Mouse (Mus musculus): ENCODE results near the gene Retreg1. TPM values are rescaled to one million over a fixed set of nuclear protein-coding genes. Genes with fewer than 3 reads are reported as not detected.
A peak's percentile ranks its signal among the peaks of the same experiment; 100 is the strongest.

Retreg1 gene
- total RNA-seq, 1 experiment from 2014 or later, result 183 TPM

DNA sequence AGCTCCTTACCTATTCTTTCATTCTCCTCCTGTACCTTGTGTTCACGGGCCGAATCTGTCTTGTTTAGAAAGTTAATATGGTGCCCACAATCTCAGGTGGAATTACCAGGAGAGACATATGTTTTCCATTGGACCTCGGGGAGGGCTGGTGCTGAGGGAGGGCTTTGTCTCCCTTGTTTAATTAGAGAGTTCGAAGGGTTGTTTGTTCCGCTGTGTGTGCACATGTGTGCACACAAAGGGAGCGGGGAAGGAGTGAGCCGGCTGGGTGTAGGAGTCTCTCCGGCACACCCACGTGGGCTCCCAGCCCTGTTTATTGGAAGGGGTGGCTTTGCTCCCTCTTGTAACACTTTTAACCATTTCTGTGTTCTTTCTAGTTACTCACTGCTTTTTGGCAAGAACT lies 29.1 kb downstream of the Retreg1 start:
- ATAC-seq (ENCODE audit: extremely low read depth, insufficient number of reproducible peaks, low FRiP score, poor library complexity, severe bottlenecking), result no peak

DNA sequence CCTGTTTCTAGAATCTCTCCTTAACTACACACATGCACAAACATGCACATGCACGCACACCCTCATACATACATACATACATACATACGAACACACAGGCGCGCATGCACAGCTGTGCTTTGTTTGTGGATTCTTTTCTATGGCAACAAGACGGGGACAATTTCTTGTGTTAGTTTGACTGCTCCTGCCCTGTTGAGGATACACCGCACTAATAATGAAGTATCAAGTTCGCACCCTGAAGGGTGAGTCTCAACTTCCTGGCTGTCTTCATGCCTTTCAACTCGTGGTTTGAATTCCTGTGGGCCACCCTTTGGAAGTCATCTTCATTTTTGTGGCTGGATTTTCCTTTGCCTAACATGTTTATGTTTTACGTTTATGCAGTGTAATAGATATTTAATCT lies 29.7 kb downstream of the Retreg1 start:
- ATAC-seq (ENCODE audit: extremely low read depth, insufficient number of reproducible peaks, low FRiP score, poor library complexity, severe bottlenecking), result no peak

DNA sequence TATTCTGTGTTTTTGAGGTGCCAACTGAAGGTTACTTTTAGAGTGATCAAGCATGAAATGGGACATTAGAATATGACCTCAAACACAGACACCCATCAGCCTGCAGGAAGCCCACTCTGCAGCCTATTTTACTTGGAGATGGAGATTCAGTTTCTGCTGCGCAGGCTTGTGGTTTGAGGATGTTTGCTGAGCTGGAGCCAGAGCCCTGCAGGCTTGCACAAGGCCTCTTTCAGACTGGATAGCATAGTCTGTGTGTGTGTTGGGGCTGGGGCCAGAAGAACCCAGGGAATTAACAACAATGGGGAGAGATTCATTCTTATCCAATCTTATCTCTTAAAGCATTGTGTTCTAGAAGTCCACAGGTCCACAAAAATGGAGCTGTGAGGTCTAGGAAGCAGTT lies 30.6 kb downstream of the Retreg1 start:
- ATAC-seq (ENCODE audit: extremely low read depth, insufficient number of reproducible peaks, low FRiP score, poor library complexity, severe bottlenecking), result no peak

DNA sequence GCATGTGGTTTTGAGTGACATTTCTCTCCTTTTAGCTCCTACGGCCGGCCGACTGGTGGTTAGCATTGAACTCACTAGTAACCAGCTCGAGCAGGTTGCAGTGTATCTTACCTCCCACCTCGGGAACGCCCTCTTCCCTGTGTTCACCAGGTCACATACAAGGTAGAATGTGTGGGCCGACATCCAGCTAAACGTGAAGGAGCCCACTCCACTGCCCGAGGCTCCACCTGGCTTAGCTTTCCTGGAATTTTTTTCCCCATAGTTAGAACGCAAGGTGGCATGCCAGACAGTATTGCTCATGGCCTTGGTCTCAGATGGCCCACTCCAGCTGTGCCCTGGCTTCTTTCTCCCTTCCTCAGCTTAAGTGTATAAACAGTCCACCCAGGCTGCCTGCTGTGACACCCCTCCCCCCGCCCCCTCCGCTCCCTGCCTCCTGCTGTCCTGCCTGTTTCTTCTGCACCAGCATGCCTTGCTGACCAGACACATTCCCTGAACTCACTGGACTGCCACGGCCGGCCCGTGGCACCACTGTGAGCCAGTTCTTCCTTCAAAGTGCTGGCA lies 33.7 kb downstream of the Retreg1 start:
- no peak for ATAC-seq (ENCODE audit: extremely low read depth, insufficient number of reproducible peaks, low FRiP score, poor library complexity, severe bottlenecking)

DNA sequence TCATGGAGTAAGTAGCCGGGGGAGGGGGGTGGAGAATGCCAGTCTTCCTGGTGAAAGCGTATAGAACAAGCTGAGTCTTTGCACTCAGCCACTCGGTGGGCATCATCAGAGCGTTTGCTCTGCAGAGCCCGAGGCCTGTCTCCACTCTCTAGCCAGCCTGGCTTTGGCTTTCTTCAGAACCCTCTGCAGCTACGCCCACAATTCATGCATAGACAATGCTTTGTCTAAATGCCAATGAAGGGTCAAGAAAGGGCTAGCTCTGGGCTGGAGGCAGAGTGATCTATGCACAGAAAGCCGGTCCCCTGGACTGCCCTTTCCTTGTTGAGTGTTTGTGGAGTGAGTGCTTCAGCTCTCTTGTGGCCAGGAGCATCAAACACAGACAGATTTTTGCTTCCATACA lies 34.8 kb downstream of the Retreg1 start:
- ATAC-seq (ENCODE audit: extremely low read depth, insufficient number of reproducible peaks, low FRiP score, poor library complexity, severe bottlenecking), result no peak

DNA sequence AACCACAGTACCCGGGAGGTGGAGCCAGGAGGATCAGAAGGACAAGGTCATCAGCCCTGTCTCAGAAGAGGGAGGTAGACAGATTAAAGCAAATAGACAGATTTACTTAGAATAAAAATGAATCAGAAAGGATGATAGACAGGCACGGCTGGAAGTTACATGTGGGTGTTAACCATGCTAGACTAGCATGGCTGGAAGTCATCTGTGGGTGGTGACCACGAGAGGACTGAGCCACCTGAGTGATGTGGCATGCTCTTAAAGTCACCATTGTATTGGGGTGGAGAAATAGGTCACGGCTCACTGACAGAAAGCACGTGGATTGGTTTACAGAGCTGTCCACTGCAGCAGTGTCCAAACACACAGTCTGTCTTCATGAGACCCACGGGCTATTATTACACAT lies 36.2 kb downstream of the Retreg1 start:
- ATAC-seq (ENCODE audit: extremely low read depth, insufficient number of reproducible peaks, low FRiP score, poor library complexity, severe bottlenecking), result no peak

DNA sequence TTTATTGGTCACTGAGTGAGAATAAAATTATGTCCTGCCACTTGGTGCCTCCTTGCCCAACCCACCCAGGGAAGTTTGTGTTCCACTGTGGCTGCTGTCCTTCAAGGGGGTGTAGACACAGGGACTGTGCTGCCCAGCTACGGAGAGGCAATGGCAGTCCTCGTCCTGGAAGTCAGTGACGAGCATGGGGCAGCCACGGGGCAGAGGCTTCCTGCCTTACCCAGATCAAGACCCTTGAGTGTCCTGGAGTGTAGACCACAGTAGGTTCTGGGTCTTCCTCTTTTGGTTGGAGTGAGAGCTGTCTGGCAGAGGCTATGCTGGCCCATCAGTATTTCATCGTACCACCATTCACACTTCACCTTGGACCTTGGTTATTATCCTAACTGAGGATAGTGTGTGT lies 37.2 kb downstream of the Retreg1 start:
- no peak for ATAC-seq (ENCODE audit: extremely low read depth, insufficient number of reproducible peaks, low FRiP score, poor library complexity, severe bottlenecking)

DNA sequence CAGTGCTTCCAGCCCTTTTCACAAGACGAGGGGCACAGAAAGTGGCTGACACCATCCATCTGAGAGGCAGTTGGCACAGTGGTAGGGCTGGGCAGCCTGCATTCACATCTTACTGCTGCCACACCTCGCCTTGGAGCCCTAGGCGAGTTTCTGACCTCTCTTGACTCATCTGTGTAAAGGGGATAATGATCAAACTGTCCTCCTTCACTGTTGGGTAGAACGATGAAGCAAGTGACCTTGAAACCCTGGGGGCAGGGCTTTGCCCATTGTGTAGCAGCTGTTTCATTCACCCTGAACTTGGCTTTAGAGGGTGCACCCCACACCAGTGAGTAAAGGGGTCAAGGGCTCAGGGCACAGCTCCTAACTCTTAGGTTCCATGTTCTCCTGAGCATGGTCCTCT lies 39.0 kb downstream of the Retreg1 start:
- ATAC-seq (ENCODE audit: extremely low read depth, insufficient number of reproducible peaks, low FRiP score, poor library complexity, severe bottlenecking), result no peak

DNA sequence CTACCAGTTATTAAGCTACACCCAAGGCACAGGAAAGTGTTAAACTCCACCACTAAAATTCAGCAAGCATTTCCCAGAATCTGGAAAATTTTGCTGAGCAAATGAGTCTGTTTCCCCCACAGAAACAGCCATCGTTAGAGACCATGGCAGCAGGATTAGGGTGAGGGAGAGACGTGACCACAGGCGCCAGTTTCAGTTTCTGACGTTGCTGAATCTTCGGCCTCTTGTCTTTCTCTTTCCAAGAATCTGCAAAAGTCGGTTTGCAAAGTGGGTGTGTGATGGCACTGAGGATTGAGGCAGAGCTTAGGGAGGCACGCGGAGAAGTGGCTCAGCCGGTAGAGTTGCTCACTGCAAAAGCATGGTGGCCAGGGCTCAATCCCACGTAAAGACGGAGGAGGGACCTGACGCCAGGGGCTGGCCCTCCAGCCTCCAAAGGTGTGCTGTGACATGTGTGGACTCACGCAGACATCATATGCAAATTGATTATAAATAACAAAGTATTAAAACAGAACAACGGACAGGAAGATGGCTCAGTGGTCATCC lies 41.5 kb downstream of the Retreg1 start:
- no peak for ATAC-seq (ENCODE audit: extremely low read depth, insufficient number of reproducible peaks, low FRiP score, poor library complexity, severe bottlenecking)

DNA sequence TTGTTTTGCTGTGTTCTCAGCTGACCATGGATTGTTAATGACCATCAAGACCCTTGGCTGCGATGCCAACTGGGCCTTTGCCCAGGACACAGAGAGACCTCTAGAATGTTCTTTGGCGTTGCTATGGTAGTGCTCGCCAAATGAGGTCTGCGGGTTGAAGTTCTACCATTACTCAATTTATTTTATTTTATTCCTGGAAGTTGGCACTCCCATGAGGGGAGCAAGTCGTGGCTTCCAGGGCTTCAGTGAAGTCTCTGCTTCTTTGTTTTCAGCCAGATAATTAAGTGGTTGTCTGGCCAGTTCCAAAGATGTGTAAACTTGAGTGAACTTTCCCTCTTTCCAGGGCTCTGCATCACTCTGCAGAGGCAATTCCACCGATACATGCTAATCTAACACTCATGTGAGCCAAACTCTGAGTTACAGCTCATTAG lies 43.6 kb downstream of the Retreg1 start:
- ATAC-seq (ENCODE audit: extremely low read depth, insufficient number of reproducible peaks, low FRiP score, poor library complexity, severe bottlenecking), result no peak

DNA sequence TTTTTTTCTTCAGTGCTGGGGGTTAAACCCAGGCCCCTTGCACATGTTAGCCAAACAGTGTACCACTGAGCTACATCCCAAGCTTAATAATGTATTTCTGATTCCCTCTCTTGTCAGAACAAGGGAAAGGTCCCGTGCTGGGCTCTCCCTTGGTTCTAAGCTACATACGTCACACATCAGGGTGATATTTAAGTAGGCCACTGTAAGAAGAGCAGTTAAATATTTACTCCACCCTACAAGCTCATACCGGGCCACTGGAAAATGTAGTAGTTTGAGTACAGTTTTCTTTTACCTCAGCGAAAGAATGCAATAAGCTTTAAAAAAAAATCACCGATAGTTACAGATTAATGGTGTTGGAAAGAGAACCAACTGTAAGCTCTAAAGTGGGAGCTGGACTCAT lies 46.9 kb downstream of the Retreg1 start:
- ATAC-seq (ENCODE audit: extremely low read depth, insufficient number of reproducible peaks, low FRiP score, poor library complexity, severe bottlenecking), result no peak

DNA sequence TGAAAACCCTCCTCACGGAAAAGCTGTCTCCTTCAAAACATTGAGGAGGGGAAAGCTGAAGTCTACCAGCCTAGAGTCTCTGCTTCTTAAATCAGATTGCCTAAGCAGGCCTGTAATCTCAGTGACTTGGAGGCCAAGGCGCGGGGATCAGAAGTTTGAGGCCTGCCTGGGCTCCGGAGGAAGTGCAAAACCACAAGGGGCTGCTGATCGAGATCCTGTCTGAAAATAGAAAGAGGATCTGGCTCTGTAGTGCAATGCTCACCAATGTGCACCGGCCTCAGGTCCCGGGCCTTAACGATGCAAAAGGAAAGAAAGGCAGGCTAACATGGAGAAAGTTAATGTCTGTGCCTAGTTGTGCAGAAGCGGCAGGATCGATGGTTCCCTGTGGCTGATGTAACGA lies 48.6 kb downstream of the Retreg1 start:
- ATAC-seq (ENCODE audit: extremely low read depth, insufficient number of reproducible peaks, low FRiP score, poor library complexity, severe bottlenecking), result peak; percentile 85

DNA sequence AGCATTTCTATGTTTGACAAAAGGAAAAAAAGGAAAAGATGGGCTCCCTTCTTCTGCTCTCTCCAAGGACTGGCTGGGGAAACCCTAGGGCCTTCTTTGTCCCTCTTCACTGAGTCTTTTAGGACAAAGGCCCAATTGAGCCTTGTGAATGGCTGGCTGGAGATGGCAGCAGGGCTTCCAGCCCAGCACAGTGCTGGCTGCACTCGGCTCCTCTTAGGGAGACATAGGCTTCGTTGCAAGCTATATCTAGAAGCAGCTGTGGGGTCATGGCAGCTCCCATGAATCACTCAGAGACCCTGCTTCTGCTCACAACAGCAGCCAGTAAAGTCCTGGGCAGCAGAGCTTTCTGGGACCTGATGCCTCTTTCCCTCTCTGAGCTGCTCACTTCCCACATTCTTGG lies 50.3 kb downstream of the Retreg1 start:
- ATAC-seq (ENCODE audit: extremely low read depth, insufficient number of reproducible peaks, low FRiP score, poor library complexity, severe bottlenecking), result no peak

DNA sequence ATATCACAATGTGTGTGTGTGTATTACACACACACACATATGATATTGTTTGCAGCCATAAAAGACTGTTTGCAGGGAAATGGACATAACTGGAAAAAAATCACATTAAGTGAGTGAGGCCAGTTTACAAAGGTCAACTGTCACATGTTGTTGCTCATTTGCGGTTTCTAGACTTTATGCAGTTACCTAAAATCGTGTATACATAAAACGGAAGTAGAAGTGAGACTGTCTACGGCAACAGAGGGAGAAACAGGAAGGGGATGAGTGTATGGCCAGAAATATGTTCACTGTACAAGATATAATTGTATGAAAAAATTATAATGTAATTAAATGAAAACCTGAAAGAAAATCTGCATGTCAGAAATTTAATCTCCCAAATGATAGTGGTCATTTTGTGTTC lies 53.8 kb downstream of the Retreg1 start:
- peak; percentile 69 for ATAC-seq (ENCODE audit: extremely low read depth, insufficient number of reproducible peaks, low FRiP score, poor library complexity, severe bottlenecking)

DNA sequence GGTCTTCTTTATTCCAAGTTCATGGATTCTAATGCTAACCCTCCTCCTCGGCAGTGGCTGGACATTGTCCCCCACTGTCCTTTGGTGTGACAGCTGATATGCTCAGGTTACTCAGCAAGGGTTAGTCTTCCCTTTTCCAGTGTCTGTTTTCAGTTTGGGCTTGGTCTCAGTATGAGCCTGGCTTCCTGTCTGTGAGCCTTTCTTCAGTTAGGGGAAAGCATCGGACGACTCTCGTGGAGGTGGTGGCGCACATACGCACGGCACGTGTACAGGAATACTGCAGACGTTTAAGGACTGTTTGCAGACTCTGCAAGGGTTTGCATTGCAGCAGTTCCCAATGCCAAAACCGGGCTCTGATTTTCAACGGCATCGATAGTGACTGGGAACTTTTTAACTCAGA lies 54.6 kb downstream of the Retreg1 start:
- peak; percentile 18; the same call in 1 of the 2 replicates for ATAC-seq (ENCODE audit: extremely low read depth, insufficient number of reproducible peaks, low FRiP score, poor library complexity, severe bottlenecking)

DNA sequence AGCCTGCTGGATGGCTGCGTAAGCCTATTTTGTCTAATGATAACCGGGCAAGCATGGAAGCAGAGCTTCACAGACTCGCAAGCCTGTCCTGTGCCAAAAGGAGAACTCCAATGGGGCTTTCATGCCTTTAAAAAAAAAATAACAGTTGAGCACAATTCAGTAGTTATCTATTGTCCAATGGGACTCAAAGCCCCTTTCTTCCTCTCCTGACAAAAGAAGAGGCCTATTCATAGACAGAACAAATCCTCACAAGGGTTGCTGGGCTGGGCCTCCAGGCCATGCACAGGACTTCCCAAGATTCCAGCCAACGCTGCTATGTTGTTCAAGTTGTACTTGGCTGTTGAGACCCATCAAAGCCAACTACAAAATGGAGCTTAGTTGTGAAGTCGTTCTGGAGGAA lies 56.0 kb downstream of the Retreg1 start:
- ATAC-seq (ENCODE audit: extremely low read depth, insufficient number of reproducible peaks, low FRiP score, poor library complexity, severe bottlenecking), result no peak

DNA sequence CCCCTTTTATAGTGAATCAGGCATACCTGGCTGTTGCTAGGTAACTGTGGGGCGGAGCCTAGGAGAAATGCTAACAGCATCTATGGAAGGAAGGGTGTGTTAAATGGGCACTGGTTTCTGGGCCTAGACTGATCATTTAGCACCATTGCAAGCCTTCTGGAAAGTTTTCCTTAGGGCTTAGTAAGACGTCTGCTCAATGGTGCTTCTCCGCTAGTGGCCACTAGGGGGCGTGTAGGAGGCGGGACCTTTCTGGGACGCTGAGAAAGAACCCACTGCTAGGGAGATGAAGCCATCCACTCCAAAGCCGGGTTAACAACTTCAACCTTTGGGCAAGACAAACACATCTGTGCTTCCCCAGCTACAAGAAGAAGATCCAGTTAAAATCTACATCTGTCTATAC lies 57.6 kb downstream of the Retreg1 start:
- ATAC-seq (ENCODE audit: extremely low read depth, insufficient number of reproducible peaks, low FRiP score, poor library complexity, severe bottlenecking), result peak; percentile 45

DNA sequence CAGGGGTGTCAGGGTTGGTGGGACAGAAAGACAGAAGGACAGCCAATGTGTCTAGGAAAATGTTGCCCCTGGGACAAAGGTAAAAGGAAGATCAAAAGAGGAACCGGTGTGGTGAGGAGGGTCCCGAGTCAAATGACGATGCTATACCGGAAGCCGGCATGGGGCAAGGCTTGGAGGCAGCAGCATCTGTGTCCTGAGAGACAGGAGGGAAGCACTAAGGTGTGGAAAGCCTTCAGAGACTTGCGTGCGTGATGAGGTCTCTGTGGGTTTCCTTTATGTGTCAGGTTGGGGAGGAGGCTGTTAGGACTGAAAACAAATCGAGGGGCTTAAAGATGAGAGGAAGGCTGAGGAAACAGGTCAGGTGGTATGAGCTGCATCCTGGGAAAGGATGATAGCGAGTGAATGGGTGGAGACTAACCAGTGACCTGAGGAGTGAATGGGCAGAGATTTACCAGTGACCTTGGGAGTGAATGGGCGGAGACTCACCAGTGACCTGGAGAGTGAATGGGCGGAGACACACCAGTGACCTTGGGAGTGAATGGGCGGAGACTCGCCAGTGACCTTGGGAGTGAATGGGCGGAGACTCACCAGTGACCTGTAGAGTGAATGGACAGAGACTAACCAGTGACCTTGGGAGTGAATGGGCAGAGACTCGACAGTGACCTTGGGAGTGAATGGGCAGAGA lies 60.1 kb downstream of the Retreg1 start:
- peak; percentile 60 for ATAC-seq (ENCODE audit: extremely low read depth, insufficient number of reproducible peaks, low FRiP score, poor library complexity, severe bottlenecking)

DNA sequence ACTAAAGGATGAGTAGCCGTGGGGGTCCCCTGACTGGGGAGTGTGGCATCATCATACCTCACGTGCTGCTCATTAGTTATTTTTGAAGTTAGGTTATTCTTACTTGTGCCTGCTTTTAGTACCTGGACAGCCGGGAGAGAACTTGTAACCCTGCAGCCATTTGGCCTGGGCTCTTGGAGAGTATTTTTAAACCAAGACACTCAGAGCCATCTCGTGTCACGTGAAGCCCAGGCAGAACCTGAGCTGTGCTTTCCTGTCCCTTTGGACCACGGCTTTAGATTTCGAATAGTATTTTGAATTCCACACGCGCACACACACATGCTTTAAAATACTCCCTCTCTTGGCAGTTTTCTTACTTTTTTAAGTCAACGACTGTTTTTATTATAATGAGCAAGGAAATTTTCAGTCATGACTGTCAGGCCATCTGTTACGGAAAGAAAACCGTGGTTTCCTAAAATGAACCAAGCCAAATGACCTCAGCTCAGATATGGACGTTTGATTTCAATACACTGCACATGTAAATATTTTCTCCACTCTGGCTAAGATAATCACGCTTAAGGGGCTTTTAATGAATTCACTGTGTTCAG lies 61.5 kb downstream of the Retreg1 start:
- ATAC-seq (ENCODE audit: extremely low read depth, insufficient number of reproducible peaks, low FRiP score, poor library complexity, severe bottlenecking), result no peak

DNA sequence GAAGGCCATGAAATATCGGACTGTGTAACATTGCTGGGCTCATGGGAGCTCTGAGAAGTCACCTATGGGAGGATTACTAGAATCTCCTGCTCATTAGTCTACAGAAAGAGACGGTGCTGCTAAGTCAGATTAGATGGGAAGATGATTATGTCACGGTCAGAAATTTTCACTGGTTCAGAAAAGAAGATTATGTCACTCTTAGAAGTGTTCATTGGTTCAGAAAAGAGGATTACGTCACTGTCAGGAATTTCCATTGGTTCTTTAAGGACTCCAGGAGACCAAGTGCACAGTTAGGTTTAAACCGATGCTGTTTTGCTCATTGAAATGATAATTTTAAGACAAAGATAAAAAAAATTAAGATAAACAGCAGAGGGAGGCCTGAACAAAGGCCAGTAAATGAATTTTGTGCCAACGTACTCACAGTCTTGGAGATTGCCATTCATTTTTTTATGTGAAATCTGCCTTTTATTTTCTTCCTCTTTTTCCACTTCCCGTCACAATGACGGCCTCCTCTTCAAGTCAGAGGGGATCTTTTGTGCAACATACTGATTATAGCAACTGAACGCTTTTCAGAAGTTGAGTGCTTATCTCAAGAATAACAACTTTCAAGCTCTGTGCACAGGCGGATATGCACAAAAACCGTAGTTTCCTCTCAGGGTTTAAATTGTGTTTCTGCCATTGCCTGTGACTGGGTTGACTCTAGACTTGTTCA lies 67.0 kb downstream of the Retreg1 start:
- ATAC-seq (ENCODE audit: extremely low read depth, insufficient number of reproducible peaks, low FRiP score, poor library complexity, severe bottlenecking), result peak; percentile 70
